ENCODE assay signal across 22 mouse cellular contexts in genomic region chr14:104568549-104568948, GRCm38 (mm10). TPM values are rescaled to one million over a fixed set of nuclear protein-coding genes. Genes with fewer than 3 reads are reported as not detected.
DNase-seq lines count a peak whose midpoint lies in the region; ATAC-seq lines count a peak whose summit lies in the region.
"Had no signal": no experiment of that assay in that cellular context is flagged by ENCODE, and none has a peak within 500 bp of the region (broad histone marks: within the 10 kb centered on the region; RNA-seq: fewer than 3 reads in every experiment).

No protein-coding gene starts in this region.

- peak; percentile 10 for DNase-seq in hindbrain, embryonic 11.5 days (ENCODE audit: low spot score)
- DNase-seq in hindbrain, embryonic 14.5 days (ENCODE audit: low spot score), result no peak
- DNase-seq in midbrain, embryonic 14.5 days, result peak; percentile 44
- DNase-seq in T-cell, adult 2 months (ENCODE audit: low spot score), result no peak
- DNase-seq: adrenal gland, postnatal 10 days; B cell, adult 2 months; cerebellum, adult 18-20 months; cerebellum, adult 9-11 months; cerebellum, postnatal 36 days; gastrocnemius, postnatal 10 days; heart, adult 18-20 months; heart, postnatal 10 days; heart, postnatal 4 days had no signal

- 39% methylated on average over 4 of the region's 4 CpGs for WGBS in forebrain, embryonic 13.5 days
- WGBS in forebrain, embryonic 12.5 days, result 53% methylated on average over 4 of the region's 4 CpGs
- 62% methylated on average over 4 of the region's 4 CpGs for WGBS in hindbrain, embryonic 11.5 days
- 35% methylated on average over 4 of the region's 4 CpGs for WGBS in hindbrain, embryonic 14.5 days
- 35% methylated on average over 4 of the region's 4 CpGs for WGBS in midbrain, embryonic 14.5 days
- 32% methylated on average over 4 of the region's 4 CpGs for WGBS in midbrain, embryonic 15.5 days

- H3K9ac ChIP-seq in forebrain, embryonic 13.5 days, result no peak overlapping the region
- no peak overlapping the region for H3K9ac ChIP-seq in forebrain, embryonic 12.5 days
- no peak overlapping the region for H3K9ac ChIP-seq in hindbrain, embryonic 11.5 days (ENCODE audit: low read depth, low read length)
- no peak overlapping the region for H3K9ac ChIP-seq in hindbrain, embryonic 14.5 days
- no peak overlapping the region for H3K9ac ChIP-seq in midbrain, embryonic 14.5 days (replicated peaks; ENCODE audit: low read length)
- H3K9ac ChIP-seq in midbrain, embryonic 15.5 days, result no peak overlapping the region
- H3K9ac ChIP-seq: embryonic facial prominence, embryonic 13.5 days; hindbrain, embryonic 15.5 days had no signal

- no peak overlapping the region for H3K4me2 ChIP-seq in forebrain, embryonic 13.5 days
- H3K4me2 ChIP-seq in forebrain, embryonic 12.5 days, result no peak overlapping the region
- no peak overlapping the region for H3K4me2 ChIP-seq in hindbrain, embryonic 11.5 days (replicated peaks; ENCODE audit: low read depth, low read length)
- H3K4me2 ChIP-seq in hindbrain, embryonic 14.5 days (replicated peaks), result no peak overlapping the region
- no peak overlapping the region for H3K4me2 ChIP-seq in midbrain, embryonic 14.5 days (ENCODE audit: low read length)
- no peak overlapping the region for H3K4me2 ChIP-seq in midbrain, embryonic 15.5 days
- H3K4me2 ChIP-seq: embryonic facial prominence, embryonic 13.5 days; hindbrain, embryonic 15.5 days had no signal

- H3K27ac ChIP-seq in forebrain, embryonic 13.5 days, result no peak overlapping the region; the same call in 1 of the 2 replicates
- no peak overlapping the region for H3K27ac ChIP-seq in forebrain, embryonic 12.5 days
- no peak overlapping the region; the same call in 1 of the 2 replicates for H3K27ac ChIP-seq in hindbrain, embryonic 11.5 days (ENCODE audit: low read depth, low read length)
- no peak overlapping the region for H3K27ac ChIP-seq in hindbrain, embryonic 14.5 days
- no peak overlapping the region for H3K27ac ChIP-seq in midbrain, embryonic 14.5 days (replicated peaks; ENCODE audit: low read depth, low read length)
- H3K27ac ChIP-seq in midbrain, embryonic 15.5 days, result no peak overlapping the region
- H3K27ac ChIP-seq: embryonic facial prominence, embryonic 13.5 days; heart, embryonic 10.5 days; hindbrain, embryonic 15.5 days had no signal

- H3K27me3 ChIP-seq in forebrain, embryonic 13.5 days, result no peaks in the 10 kb centered on the region
- no peaks in the 10 kb centered on the region for H3K27me3 ChIP-seq in forebrain, embryonic 12.5 days
- no peaks in the 10 kb centered on the region for H3K27me3 ChIP-seq in hindbrain, embryonic 11.5 days (ENCODE audit: control insufficient read depth, insufficient read depth, low read length)
- H3K27me3 ChIP-seq in hindbrain, embryonic 14.5 days (ENCODE audit: control insufficient read depth, insufficient read depth, low read length), result no peaks in the 10 kb centered on the region
- no peaks in the 10 kb centered on the region for H3K27me3 ChIP-seq in midbrain, embryonic 14.5 days (ENCODE audit: control insufficient read depth, insufficient read depth, low read length)
- H3K27me3 ChIP-seq in midbrain, embryonic 15.5 days (replicated peaks), result no peaks in the 10 kb centered on the region
- H3K27me3 ChIP-seq: embryonic facial prominence, embryonic 13.5 days; hindbrain, embryonic 15.5 days had no signal

- no peaks in the 10 kb centered on the region for H3K9me3 ChIP-seq in forebrain, embryonic 13.5 days (replicated peaks)
- H3K9me3 ChIP-seq in forebrain, embryonic 12.5 days, result no peaks in the 10 kb centered on the region
- no peaks in the 10 kb centered on the region for H3K9me3 ChIP-seq in hindbrain, embryonic 11.5 days (ENCODE audit: control insufficient read depth, low read length)
- H3K9me3 ChIP-seq in hindbrain, embryonic 14.5 days (ENCODE audit: control insufficient read depth, low read length), result no peaks in the 10 kb centered on the region
- no peaks in the 10 kb centered on the region for H3K9me3 ChIP-seq in midbrain, embryonic 14.5 days (ENCODE audit: control insufficient read depth, low read length)
- no peaks in the 10 kb centered on the region for H3K9me3 ChIP-seq in midbrain, embryonic 15.5 days
- H3K9me3 ChIP-seq: embryonic facial prominence, embryonic 13.5 days; G1E; heart, embryonic 10.5 days; hindbrain, embryonic 15.5 days had no signal

- peak; percentile 82 for ATAC-seq in forebrain, embryonic 13.5 days
- no peak for ATAC-seq in forebrain, embryonic 12.5 days (ENCODE audit: low FRiP score)
- no peak; the same call in 1 of the 2 replicates for ATAC-seq in hindbrain, embryonic 11.5 days (ENCODE audit: low FRiP score)
- ATAC-seq in hindbrain, embryonic 14.5 days (ENCODE audit: low FRiP score), result no peak
- no peak; the same call in 1 of the 2 replicates for ATAC-seq in midbrain, embryonic 14.5 days (ENCODE audit: low FRiP score, low TSS enrichment)
- ATAC-seq in midbrain, embryonic 15.5 days (replicated peaks), result no peak; the same call in 1 of the 2 replicates
- ATAC-seq: CD4-positive, CD25-positive, alpha-beta regulatory T cell, adult 4 months; inflammation-experienced regulatory T-cells, adult 6 months had no signal

- H3K4me3 ChIP-seq in forebrain, embryonic 13.5 days, result no peak overlapping the region
- no peak overlapping the region for H3K4me3 ChIP-seq in forebrain, embryonic 12.5 days (replicated peaks)
- no peak overlapping the region for H3K4me3 ChIP-seq in hindbrain, embryonic 11.5 days (ENCODE audit: low read depth, low read length)
- no peak overlapping the region for H3K4me3 ChIP-seq in hindbrain, embryonic 14.5 days (replicated peaks; ENCODE audit: low read length)
- H3K4me3 ChIP-seq in midbrain, embryonic 14.5 days (replicated peaks; ENCODE audit: low read depth, low read length), result no peak overlapping the region
- no peak overlapping the region for H3K4me3 ChIP-seq in midbrain, embryonic 15.5 days
- H3K4me3 ChIP-seq: embryonic facial prominence, embryonic 13.5 days; heart, embryonic 10.5 days; hindbrain, embryonic 15.5 days had no signal

- H3K4me1 ChIP-seq in forebrain, embryonic 13.5 days, result peaks cover 14% of the 10 kb centered on the region; the same call in 1 of the 2 replicates
- H3K4me1 ChIP-seq in forebrain, embryonic 12.5 days, result peaks cover 11% of the 10 kb centered on the region; the same call in 1 of the 2 replicates
- H3K4me1 ChIP-seq in hindbrain, embryonic 11.5 days (replicated peaks; ENCODE audit: control insufficient read depth, insufficient read depth, low read length), result no peaks in the 10 kb centered on the region
- peaks cover 3% of the 10 kb centered on the region; the same call in 1 of the 2 replicates for H3K4me1 ChIP-seq in hindbrain, embryonic 14.5 days (replicated peaks; ENCODE audit: control insufficient read depth, insufficient read depth, low read length)
- peaks cover 4% of the 10 kb centered on the region; the same call in 1 of the 2 replicates for H3K4me1 ChIP-seq in midbrain, embryonic 14.5 days (ENCODE audit: control insufficient read depth, insufficient read depth, low read length)
- H3K4me1 ChIP-seq in midbrain, embryonic 15.5 days, result peaks cover 10% of the 10 kb centered on the region
- H3K4me1 ChIP-seq: embryonic facial prominence, embryonic 13.5 days; heart, embryonic 10.5 days had no signal

- H3K36me3 ChIP-seq in forebrain, embryonic 13.5 days (ENCODE audit: poor library complexity, severe bottlenecking), result no peaks in the 10 kb centered on the region
- H3K36me3 ChIP-seq in forebrain, embryonic 12.5 days (replicated peaks), result no peaks in the 10 kb centered on the region
- no peaks in the 10 kb centered on the region for H3K36me3 ChIP-seq in hindbrain, embryonic 11.5 days (ENCODE audit: control insufficient read depth, insufficient read depth, low read length)
- no peaks in the 10 kb centered on the region for H3K36me3 ChIP-seq in hindbrain, embryonic 14.5 days (replicated peaks; ENCODE audit: control insufficient read depth, insufficient read depth)
- no peaks in the 10 kb centered on the region for H3K36me3 ChIP-seq in midbrain, embryonic 14.5 days (ENCODE audit: control insufficient read depth, insufficient read depth, low read length)
- no peaks in the 10 kb centered on the region for H3K36me3 ChIP-seq in midbrain, embryonic 15.5 days (replicated peaks)
- H3K36me3 ChIP-seq: embryonic facial prominence, embryonic 13.5 days; G1E; heart, embryonic 10.5 days; hindbrain, embryonic 15.5 days had no signal

RNA-seq across cellular contexts. Expression of gene Rnf219, which starts 46.1 kb away (rescaled TPM):
- polyA plus RNA-seq in forebrain, embryonic 13.5 days (2015; fragmentation: Nextera tagmentation; extraction: Ambion mirVana), result 35.4 and 38.9 TPM in 2 replicates
- 32.6 and 39.3 TPM in 2 replicates for polyA plus RNA-seq in forebrain, embryonic 12.5 days (2016; fragmentation: Nextera tagmentation; extraction: Ambion mirVana)
- polyA plus RNA-seq in hindbrain, embryonic 11.5 days (2014; fragmentation: Nextera tagmentation; extraction: Ambion mirVana), result 39.5 and 44.0 TPM in 2 replicates
- 31.2 and 34.6 TPM in 2 replicates for polyA plus RNA-seq in hindbrain, embryonic 14.5 days (2014; fragmentation: Nextera tagmentation; extraction: Ambion mirVana)
- 30.8 and 34.5 TPM in 2 replicates for polyA plus RNA-seq in midbrain, embryonic 14.5 days (2014; fragmentation: Nextera tagmentation; extraction: Ambion mirVana)
- 31.9 and 34.6 TPM in 2 replicates for polyA plus RNA-seq in midbrain, embryonic 15.5 days (2015; fragmentation: Nextera tagmentation; extraction: Ambion mirVana)

Comparison
In these comparisons a context has a peak if more than half of its experiments do, and no peak if none do; other contexts are left out.
1. DNase-seq: peak in hindbrain, embryonic 11.5 days (single experiment) and midbrain, embryonic 14.5 days (single experiment); none in hindbrain, embryonic 14.5 days (single experiment) and T-cell, adult 2 months (single experiment).